Mouse (Mus musculus): ENCODE results near the gene Neurl3.

DNA sequence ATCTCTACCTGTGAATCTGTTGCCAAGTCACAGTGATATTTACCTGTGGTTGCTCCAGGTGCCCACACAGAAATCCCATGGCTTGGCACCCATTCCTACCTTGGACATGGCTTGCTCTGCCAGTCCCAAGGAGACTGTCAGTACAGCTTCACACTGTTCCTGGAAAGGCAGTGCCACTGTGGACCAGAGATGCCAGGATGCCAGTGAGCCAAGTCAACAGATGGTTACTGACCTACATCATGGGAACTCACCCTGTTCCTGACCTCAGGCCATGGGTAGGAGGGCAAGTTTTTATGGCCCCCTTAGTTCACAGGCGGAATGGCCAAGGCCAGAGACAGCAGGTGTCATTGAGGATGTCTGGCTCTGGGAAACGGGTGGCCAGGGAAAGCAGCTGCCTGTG, 46.7 kb upstream of the Neurl3 start:
- TF ChIP-seq CTCF (conservative IDR thresholded peaks at IDR 0.05; ENCODE audit: insufficient read depth, insufficient read length, low read depth, low read length) (no peak), POLR2A (IDR thresholded peaks at IDR 0.05; ENCODE audit: low read depth, low read length) (no peak)
